Mouse (Mus musculus): ENCODE measurements at regions not wholly inside any gene's neighbourhood (a gene's known extent, or its start where the extent isn't known, plus 50 kb on each side); places are given as distances from the start of the nearest gene placed in this dataset.
A peak's percentile ranks its signal among the peaks of the same experiment; 100 is the strongest.

DNA sequence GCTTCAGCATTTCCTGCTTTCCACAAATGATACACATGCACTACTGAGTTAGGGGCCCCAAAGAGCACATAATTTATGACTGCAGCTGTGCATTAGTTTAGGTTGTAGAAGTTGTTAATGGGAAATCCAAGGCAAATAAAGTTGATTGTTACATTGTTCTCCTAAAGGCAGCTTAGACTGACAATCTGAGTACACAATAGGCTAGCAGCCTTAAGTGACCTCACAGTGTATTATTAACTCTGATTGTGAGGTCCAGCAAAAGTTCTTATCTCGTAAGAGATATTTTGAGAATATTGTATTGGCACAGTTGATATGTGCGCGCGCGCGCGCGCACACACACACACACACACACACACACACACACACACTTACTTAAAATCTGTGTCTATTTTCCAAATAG lies 70.5 kb upstream of the Yae1d1 start:
- no peaks in the 10 kb centered on the region for H3K4me1 ChIP-seq (replicated peaks; ENCODE audit: control insufficient read depth, insufficient read depth, low read length)
- no peak overlapping the region for H3K4me3 ChIP-seq (replicated peaks; ENCODE audit: low read length)
- ATAC-seq, result no peak
- no peaks in the 10 kb centered on the region for H3K36me3 ChIP-seq (ENCODE audit: control insufficient read depth, insufficient read depth)
- H3K9ac ChIP-seq (replicated peaks; ENCODE audit: low read depth, low read length), result no peak overlapping the region
- H3K27me3 ChIP-seq (replicated peaks; ENCODE audit: control insufficient read depth, insufficient read depth, low read length), result no peaks in the 10 kb centered on the region
- 94% methylated on average over 8 of the region's 8 CpGs for WGBS
- no peaks in the 10 kb centered on the region for H3K9me3 ChIP-seq (ENCODE audit: control insufficient read depth, low read length)
- no peak overlapping the region for H3K4me2 ChIP-seq (ENCODE audit: low read length)
- H3K27ac ChIP-seq (ENCODE audit: low read length), result no peak overlapping the region

GRCm38 (mm10) chr13:18060265-18060664 lies 67.1 kb upstream of the Yae1d1 start:
- Histone ChIP-seq H3K4me3 (replicated peaks; ENCODE audit: low read length) (no peak overlapping the region), H3K9me3 (ENCODE audit: control insufficient read depth, low read length) (no peaks in the 10 kb centered on the region), H3K36me3 (ENCODE audit: control insufficient read depth, insufficient read depth) (no peaks in the 10 kb centered on the region), H3K4me1 (replicated peaks; ENCODE audit: control insufficient read depth, insufficient read depth, low read length) (no peaks in the 10 kb centered on the region), H3K27ac (ENCODE audit: low read length) (no peak overlapping the region), H3K9ac (replicated peaks; ENCODE audit: low read depth, low read length) (no peak overlapping the region), H3K4me2 (ENCODE audit: low read length) (no peak overlapping the region), H3K27me3 (replicated peaks; ENCODE audit: control insufficient read depth, insufficient read depth, low read length) (no peaks in the 10 kb centered on the region)
- peak; percentile 77 for ATAC-seq
- 23% methylated on average over 2 of the region's 2 CpGs for WGBS

- Histone ChIP-seq H3K4me2 (ENCODE audit: low read length) (no peak overlapping the region), H3K36me3 (ENCODE audit: control insufficient read depth, insufficient read depth) (no peaks in the 10 kb centered on the region), H3K27me3 (replicated peaks; ENCODE audit: control insufficient read depth, insufficient read depth, low read length) (no peaks in the 10 kb centered on the region), H3K27ac (ENCODE audit: low read length) (no peak overlapping the region), H3K9me3 (ENCODE audit: control insufficient read depth, low read length) (no peaks in the 10 kb centered on the region), H3K4me1 (replicated peaks; ENCODE audit: control insufficient read depth, insufficient read depth, low read length) (no peaks in the 10 kb centered on the region), H3K4me3 (replicated peaks; ENCODE audit: low read length) (no peak overlapping the region), H3K9ac (replicated peaks; ENCODE audit: low read depth, low read length) (no peak overlapping the region)
- 34% methylated on average over 8 of the region's 8 CpGs for WGBS
- ATAC-seq, result peak; percentile 96
Measured at GRCm38 (mm10) chr13:18057231-18057912, 64.2 kb upstream of the Yae1d1 start.

GRCm38 (mm10) chr13:18056816-18057215 lies 63.7 kb upstream of the Yae1d1 start:
- Histone ChIP-seq H3K4me1 (replicated peaks; ENCODE audit: control insufficient read depth, insufficient read depth, low read length) (no peaks in the 10 kb centered on the region), H3K27ac (ENCODE audit: low read length) (no peak overlapping the region), H3K9me3 (ENCODE audit: control insufficient read depth, low read length) (no peaks in the 10 kb centered on the region), H3K9ac (replicated peaks; ENCODE audit: low read depth, low read length) (no peak overlapping the region), H3K4me3 (replicated peaks; ENCODE audit: low read length) (no peak overlapping the region), H3K36me3 (ENCODE audit: control insufficient read depth, insufficient read depth) (no peaks in the 10 kb centered on the region), H3K4me2 (ENCODE audit: low read length) (no peak overlapping the region), H3K27me3 (replicated peaks; ENCODE audit: control insufficient read depth, insufficient read depth, low read length) (no peaks in the 10 kb centered on the region)
- 47% methylated on average over 3 of the region's 3 CpGs for whole genome bisulfite sequencing
- peak; percentile 53 for ATAC-seq

DNA sequence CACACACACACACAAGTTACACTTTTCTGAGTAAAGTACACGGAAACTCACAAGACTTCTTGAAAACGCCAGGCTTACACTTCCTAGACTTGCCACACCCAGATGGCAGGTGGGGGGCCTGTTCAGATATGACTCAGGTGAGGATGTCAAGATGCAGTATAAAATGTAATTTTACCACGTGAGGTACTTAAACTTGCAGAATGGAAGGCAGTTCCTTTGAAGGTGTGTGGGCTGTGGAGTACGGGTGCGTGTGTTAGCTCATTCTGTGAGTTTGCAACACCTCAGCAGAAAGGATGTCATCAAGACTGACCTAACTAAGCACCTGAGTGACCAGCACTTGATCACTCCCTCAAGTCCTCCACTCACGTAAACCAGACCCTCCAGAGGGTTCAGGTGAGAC lies 50.0 kb upstream of the Yae1d1 start:
- Histone ChIP-seq H3K4me1 (replicated peaks; ENCODE audit: control insufficient read depth, insufficient read depth, low read length) (no peaks in the 10 kb centered on the region), H3K4me3 (replicated peaks; ENCODE audit: low read length) (no peak overlapping the region), H3K27ac (ENCODE audit: low read length) (no peak overlapping the region), H3K9me3 (ENCODE audit: control insufficient read depth, low read length) (no peaks in the 10 kb centered on the region), H3K36me3 (ENCODE audit: control insufficient read depth, insufficient read depth) (no peaks in the 10 kb centered on the region), H3K27me3 (replicated peaks; ENCODE audit: control insufficient read depth, insufficient read depth, low read length) (no peaks in the 10 kb centered on the region), H3K9ac (replicated peaks; ENCODE audit: low read depth, low read length) (no peak overlapping the region), H3K4me2 (ENCODE audit: low read length) (no peak overlapping the region)
- WGBS, result 91% methylated on average over 6 of the region's 6 CpGs
- ATAC-seq, result no peak
